Mouse (Mus musculus) brain, embryonic 14.5 days (tissue): ENCODE results near the gene Tmem175.

Source experiments
- CTCF ChIP-seq: fragments of 200-500 bp; IDR thresholded peaks from 2 replicates; pipeline ENCODE4 v1.5.1; 2012; ENCODE audit warnings: inconsistent platforms, mild to moderate bottlenecking, moderate library complexity, borderline replicate concordance; ENCODE audit not compliant: insufficient read depth, insufficient read length; ENCODE audit errors: extremely low read depth
- POLR2A ChIP-seq: fragments of 200-500 bp; IDR thresholded peaks from 2 replicates; pipeline ENCODE4 v1.6.1; 2012; ENCODE audit warnings: mild to moderate bottlenecking, inconsistent platforms, borderline replicate concordance; ENCODE audit not compliant: poor library complexity, insufficient read depth, insufficient read length, severe bottlenecking; ENCODE audit errors: extremely low read depth

DNA sequence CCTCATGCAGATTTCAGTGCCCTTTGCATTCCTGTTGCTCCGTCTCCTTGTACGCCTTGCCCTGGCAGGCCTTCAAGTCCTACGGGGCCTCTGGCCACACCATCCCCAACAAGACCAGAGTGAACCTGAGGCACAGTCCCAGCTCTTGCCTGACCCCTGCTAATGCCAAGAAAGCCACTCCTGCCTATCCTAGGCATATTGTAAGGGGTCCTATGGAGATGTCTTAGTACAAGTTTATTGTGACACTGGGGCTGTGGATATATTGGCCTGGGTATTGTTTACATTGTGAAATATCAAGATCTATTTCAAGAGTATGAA is 16.7 kb downstream of the Tmem175 start:
- no peak for TF ChIP-seq CTCF
- TF ChIP-seq POLR2A = no peak
